Mouse (Mus musculus) lung, embryonic 14.5 days (tissue): ENCODE results near the gene Nlgn2. TPM values are rescaled to one million over a fixed set of nuclear protein-coding genes. Genes with fewer than 3 reads are reported as not detected.

Source experiments
- ATAC-seq: fragments of 200-750 bp; cut with Nextera tagmentation; 2 replicates; pipeline ENCODE4 v1.8.0; 2017; ENCODE audit warnings: mild to moderate bottlenecking, moderate TSS enrichment, moderate library complexity; ENCODE audit not compliant: insufficient read depth
- DNase-seq: peaks from one replicate; pipeline ENCODE4 v3.0.0-alpha.2; 2015
- H3K27ac ChIP-seq: fragments of 300-500 bp; sonication (generic); 2 replicates; pipeline ENCODE4 v1.5.1; 2014; ENCODE audit warnings: low read depth, mild to moderate bottlenecking, moderate library complexity
- H3K27me3 ChIP-seq: fragments of 300-500 bp; sonication (generic); 2 replicates; pipeline ENCODE4 v1.6.1; 2014; ENCODE audit warnings: low read length, control low read depth; ENCODE audit not compliant: insufficient read depth
- H3K36me3 ChIP-seq: fragments of 300-500 bp; sonication (generic); 2 replicates; pipeline ENCODE4 v1.6.1; 2014; ENCODE audit warnings: control low read depth; ENCODE audit not compliant: insufficient read depth
- H3K4me1 ChIP-seq: fragments of 300-500 bp; sonication (generic); 2 replicates; pipeline ENCODE4 v1.6.1; 2014; ENCODE audit warnings: antibody characterized with exemption, control low read depth; ENCODE audit not compliant: insufficient read depth
- H3K4me2 ChIP-seq: fragments of 300-500 bp; sonication (generic); 2 replicates; pipeline ENCODE4 v1.6.1; 2014; ENCODE audit warnings: mild to moderate bottlenecking
- H3K4me3 ChIP-seq: fragments of 300-500 bp; sonication (generic); 2 replicates; pipeline ENCODE4 v1.5.1; 2014; ENCODE audit warnings: low read depth, low read length
- H3K9ac ChIP-seq: fragments of 300-500 bp; sonication (generic); 2 replicates; pipeline ENCODE4 v1.6.1; 2014
- H3K9me3 ChIP-seq: fragments of 300-500 bp; sonication (generic); 2 replicates; pipeline ENCODE4 v1.6.1; 2016; ENCODE audit warnings: low read depth, low read length, control low read depth
- CTCF ChIP-seq: IDR thresholded peaks from 2 replicates; pipeline ENCODE4 v1.5.1; 2016; ENCODE audit warnings: antibody characterized with exemption, low read depth
- WGBS: fragments of 180-500 bp; shearing (Covaris S2); extraction: QIAGEN DNeasy Blood & Tissue Kit; methylation state at CpG from one replicate; pipeline ENCODE4 v1.1.7; 2014; 5-methylcytosine and 5-hydroxymethylcytosine counted together
- polyA plus RNA-seq: library from polyadenylated mRNA; unstranded; fragments of >200 nt; fragmentation: Nextera tagmentation; extraction: Ambion mirVana; gene quantifications from 2 replicates; pipeline ENCODE4 v1.2.1, GENCODE M21; 2014

Nlgn2 gene
- 6.6 and 7.8 TPM in 2 replicates for polyA plus RNA-seq

DNA sequence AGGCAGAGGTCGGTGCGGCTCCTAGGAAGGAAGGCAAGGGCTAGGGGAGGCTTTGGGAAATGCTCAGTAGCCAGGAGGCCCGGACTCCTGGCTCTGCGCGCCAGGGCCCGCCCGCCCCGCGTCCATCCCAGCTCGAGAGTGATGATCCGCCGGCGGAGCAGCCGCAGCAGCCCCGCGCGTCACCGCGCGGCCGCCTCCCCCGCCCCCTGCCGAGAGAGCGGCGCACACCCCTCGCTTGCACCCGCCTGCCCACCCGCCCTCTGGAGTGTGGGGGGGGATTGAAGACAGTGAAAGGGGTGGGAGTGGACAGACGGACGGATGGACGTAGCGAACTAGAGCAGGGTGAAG lies at the start of gene Nlgn2:
Gene Nlgn2, minus strand, starts transcription at position 181 of the 348 bp plus-strand sequence.
- peak within 1 kb of the TSS; percentile 92 for H3K27ac ChIP-seq
- DNase-seq: no peak
- peaks cover 19% of the 10 kb centered on the region; the same call in 1 of the 2 replicates for H3K4me1 ChIP-seq
- H3K27me3 ChIP-seq: peaks cover 14% of the 10 kb centered on the region; the same call in 1 of the 2 replicates
- peaks cover 14% of the 10 kb centered on the region for H3K36me3 ChIP-seq
- peak; percentile 17; the same call in 1 of the 2 replicates for TF ChIP-seq CTCF
- 0% methylated on average over 32 of the region's 32 CpGs for WGBS
- ATAC-seq: no peak
- peak within 1 kb of the TSS; percentile 80 for H3K9ac ChIP-seq
- H3K9me3 ChIP-seq: no peaks in the 10 kb centered on the region
- peak within 1 kb of the TSS; percentile 73 for H3K4me3 ChIP-seq
- H3K4me2 ChIP-seq: peak within 1 kb of the TSS; percentile 75

DNA sequence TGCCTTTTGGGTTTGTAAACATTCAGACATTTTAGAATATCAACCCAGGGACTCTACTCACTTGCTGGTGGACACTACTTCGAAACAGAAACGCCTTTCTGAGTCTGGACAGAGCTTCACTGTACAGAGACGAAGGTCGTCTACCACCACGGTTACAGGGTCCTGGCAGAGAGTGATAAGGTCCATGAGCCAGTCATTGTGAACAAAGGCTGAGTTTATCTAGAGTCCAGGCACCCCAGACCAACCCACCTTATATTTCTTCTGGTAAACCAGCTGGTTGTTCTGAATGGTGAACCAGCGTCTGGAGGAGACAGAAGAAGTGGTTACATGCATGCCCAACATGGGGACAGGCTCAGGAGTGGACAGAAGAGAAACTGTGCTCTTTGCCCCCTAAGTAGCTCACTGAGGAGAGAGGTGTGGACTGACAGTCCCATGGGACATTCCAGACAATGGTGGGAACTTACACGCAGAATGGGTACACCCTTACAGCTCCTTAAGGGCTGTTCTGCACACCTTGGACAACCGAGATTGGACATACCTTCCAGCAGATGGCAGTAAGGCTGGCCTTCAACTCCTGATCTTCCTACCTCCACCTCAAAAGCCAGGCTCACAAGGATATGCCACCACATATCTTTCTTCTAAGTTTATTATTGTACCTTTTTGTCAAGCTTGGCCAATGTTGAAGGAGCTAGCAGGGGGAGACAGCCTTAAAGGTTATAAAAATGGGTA lies 49.5 kb upstream of the Nlgn2 start:
- Histone ChIP-seq H3K9me3 (no peaks in the 10 kb centered on the region), H3K4me2 (no peak overlapping the region), H3K27ac (no peak overlapping the region), H3K36me3 (no peaks in the 10 kb centered on the region), H3K4me1 (peaks cover 7% of the 10 kb centered on the region; the same call in 1 of the 2 replicates), H3K4me3 (no peak overlapping the region), H3K9ac (no peak overlapping the region), H3K27me3 (no peaks in the 10 kb centered on the region)
- peak; percentile 62 for TF ChIP-seq CTCF
- ATAC-seq (no peak), DNase-seq (peak; percentile 26)
- whole genome bisulfite sequencing: 67% methylated on average over 8 of the region's 8 CpGs

DNA sequence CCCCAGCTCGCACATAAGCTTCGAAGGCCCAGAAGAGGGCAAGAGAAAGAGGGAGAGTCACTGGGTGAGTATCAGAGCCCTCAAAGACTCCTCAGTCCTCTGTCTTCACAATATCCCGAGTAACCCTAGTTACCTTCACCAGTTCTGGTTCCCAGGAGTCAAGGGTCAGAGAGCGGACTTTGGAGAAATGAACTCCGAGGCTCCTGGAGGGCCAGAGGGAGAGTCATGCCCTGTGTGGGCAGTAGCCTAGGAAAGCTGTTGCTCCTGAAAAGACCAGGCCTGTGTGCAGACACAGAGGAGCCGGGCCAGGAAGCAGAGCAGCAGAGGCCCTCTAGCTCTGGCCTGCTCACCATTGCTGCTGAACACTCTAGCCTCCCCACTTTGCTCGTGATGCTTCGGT lies 47.1 kb upstream of the Nlgn2 start:
- 74% methylated on average over 8 of the region's 8 CpGs for WGBS
- no peak overlapping the region for H3K4me3 ChIP-seq
- TF ChIP-seq CTCF: no peak

DNA sequence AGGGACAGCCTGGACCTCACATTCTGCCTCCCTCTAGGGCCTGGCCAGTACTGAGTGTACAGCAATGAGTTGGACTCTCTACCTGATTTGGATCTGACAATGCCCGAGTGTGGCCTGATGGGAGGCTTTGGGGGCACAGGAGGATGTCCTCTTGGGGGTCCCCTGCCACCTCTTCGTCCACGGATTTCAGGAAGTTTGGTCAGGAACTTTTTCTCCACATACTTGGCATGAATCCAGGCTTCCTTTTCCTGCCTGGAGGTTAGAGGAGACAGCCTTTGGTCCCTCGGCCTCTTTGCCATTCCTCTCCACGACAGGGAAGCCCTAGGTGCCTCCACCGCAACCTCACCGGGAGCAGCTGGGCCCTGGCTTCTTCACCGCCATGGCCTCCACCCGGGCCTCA lies 46.7 kb upstream of the Nlgn2 start:
- H3K9ac ChIP-seq: no peak overlapping the region; the same call in 1 of the 2 replicates
- no peaks in the 10 kb centered on the region for H3K36me3 ChIP-seq
- 45% methylated on average over 9 of the region's 9 CpGs for WGBS
- ATAC-seq (no peak), DNase-seq (peak; percentile 44)
- peaks cover 15% of the 10 kb centered on the region for H3K4me1 ChIP-seq
- no peak for TF ChIP-seq CTCF
- H3K4me2 ChIP-seq: peak overlapping the region; percentile 36; the same call in 1 of the 2 replicates
- no peak overlapping the region for H3K4me3 ChIP-seq
- no peak overlapping the region; the same call in 1 of the 2 replicates for H3K27ac ChIP-seq
- H3K9me3 ChIP-seq: no peaks in the 10 kb centered on the region
- H3K27me3 ChIP-seq: no peaks in the 10 kb centered on the region

More for the DNA sequence above, 47.1 kb upstream of the Nlgn2 start:
- Histone ChIP-seq H3K4me1 (peaks cover 12% of the 10 kb centered on the region), H3K36me3 (no peaks in the 10 kb centered on the region), H3K27ac (no peak overlapping the region; the same call in 1 of the 2 replicates), H3K9me3 (no peaks in the 10 kb centered on the region), H3K4me2 (peak overlapping the region; percentile 36; the same call in 1 of the 2 replicates), H3K27me3 (no peaks in the 10 kb centered on the region), H3K9ac (no peak overlapping the region; the same call in 1 of the 2 replicates)
- ATAC-seq (no peak), DNase-seq (no peak)

DNA sequence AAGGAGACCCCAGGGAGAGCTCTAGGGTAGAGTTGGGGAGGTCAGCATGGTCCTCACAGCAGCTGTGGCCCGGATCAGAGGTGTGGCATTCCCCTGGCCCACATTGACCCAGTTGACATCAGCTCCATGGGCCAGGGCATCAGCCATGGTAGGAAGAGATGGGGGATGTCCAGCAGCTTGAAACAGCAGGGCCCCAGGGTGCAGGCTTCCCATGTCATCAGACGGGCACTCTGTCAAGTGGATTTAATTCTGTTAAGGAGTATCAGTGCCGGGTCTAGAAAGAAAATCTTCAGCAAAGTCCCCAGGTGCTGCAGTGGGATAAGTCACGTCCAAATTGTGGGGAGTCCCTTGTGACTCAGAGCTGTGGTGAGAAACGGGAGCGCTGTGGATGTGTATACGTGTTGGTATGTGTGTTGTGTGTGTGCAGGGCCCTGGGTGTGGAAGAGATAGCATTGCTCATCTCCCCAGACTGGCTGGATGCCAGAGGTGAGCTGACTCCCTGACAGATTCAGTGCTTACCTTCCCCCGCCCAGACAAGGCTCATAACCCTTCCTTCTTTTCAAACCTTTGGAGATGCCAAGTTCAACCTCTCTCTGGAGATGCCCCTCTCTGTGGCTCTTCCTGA lies 46.1 kb upstream of the Nlgn2 start:
- WGBS: 76% methylated on average over 8 of the region's 8 CpGs

DNA sequence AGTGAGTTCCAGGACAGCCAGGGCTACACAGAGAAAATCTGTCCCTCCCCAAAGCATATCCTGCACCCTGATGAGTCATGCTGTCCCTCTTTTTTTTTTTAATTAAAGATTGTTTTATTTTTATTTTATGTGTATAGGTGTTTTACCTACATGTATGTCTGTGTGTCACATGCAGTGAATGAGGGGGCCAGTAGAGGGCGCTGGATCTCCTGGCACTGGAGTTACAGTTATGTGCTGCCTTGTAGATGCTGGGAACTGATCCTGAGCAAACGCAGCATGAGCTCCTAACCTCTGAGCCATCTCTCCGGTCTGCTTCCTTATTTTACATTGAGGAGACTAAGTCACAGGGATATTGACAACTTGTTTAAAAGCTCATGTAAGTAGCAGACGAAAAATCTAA lies 45.5 kb upstream of the Nlgn2 start:
- WGBS: 58% methylated on average over 4 of the region's 4 CpGs

More for the DNA sequence above, 46.1 kb upstream of the Nlgn2 start:
- H3K9ac ChIP-seq: no peak overlapping the region
- H3K4me2 ChIP-seq: no peak overlapping the region
- TF ChIP-seq CTCF: no peak
- peaks cover 17% of the 10 kb centered on the region for H3K4me1 ChIP-seq
- ATAC-seq (no peak), DNase-seq (no peak)
- H3K9me3 ChIP-seq: no peaks in the 10 kb centered on the region
- no peaks in the 10 kb centered on the region for H3K27me3 ChIP-seq
- no peak overlapping the region for H3K27ac ChIP-seq
- no peaks in the 10 kb centered on the region for H3K36me3 ChIP-seq
- H3K4me3 ChIP-seq: no peak overlapping the region

More for the DNA sequence above, 45.5 kb upstream of the Nlgn2 start:
- Histone ChIP-seq H3K36me3 (no peaks in the 10 kb centered on the region), H3K4me2 (no peak overlapping the region), H3K27ac (no peak overlapping the region), H3K27me3 (no peaks in the 10 kb centered on the region), H3K9me3 (no peaks in the 10 kb centered on the region), H3K4me3 (no peak overlapping the region), H3K9ac (no peak overlapping the region), H3K4me1 (peaks cover 19% of the 10 kb centered on the region)
- ATAC-seq: no peak
- peak; percentile 60 for TF ChIP-seq CTCF
- DNase-seq: peak; percentile 54
